Mouse (Mus musculus): ENCODE measurements at regions not wholly inside any gene's neighbourhood (a gene's known extent, or its start where the extent isn't known, plus 50 kb on each side); places are given as distances from the start of the nearest gene placed in this dataset.

GRCm38 (mm10) chr12:110332616-110333154 is 53.8 kb downstream of the Dio3 start:
- DNase-seq, result no peak

DNA sequence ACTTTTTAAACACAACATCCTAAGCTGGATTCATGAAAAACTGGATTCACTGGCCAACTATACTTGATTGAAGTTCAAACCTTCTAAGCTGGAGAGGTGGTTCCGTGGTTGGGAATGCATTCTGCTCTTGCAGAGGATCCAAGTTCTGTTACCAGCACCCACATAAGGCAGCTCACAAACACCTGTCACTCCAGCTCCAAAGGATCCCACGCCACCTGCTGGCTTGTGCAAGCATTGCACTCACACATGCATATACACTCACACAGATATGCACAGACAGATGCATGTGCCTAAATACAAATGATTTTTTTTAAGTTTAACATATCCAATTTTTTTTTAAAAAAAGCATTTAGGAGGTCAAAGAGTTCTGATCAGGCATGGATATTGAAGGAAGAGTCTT is 55.7 kb downstream of the Dio3 start:
- no peak for DNase-seq

DNA sequence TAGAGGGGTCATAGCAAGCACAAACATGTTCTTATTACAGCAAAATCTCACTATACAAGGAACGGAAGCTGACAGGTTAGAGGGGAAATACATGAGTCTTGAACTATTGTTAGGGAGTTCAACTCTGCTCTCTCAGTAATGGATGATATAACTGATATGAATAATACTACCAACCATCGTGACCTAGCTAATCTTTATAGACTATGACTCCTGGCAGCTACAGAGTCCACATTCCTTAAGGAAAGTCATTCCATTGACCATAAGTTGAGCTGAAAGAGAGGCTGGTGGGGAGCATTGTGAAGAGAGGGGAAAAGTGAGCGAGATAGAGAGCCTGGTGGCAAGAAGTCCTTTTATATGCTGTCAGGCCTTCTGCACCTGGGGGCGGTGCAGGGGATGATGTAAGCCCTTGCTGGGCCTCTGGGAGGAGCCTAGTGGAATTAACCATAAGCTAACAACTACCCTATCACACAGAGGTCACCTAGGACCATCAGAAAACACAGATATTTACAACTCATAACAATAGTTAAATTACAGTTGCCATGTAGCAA is 65.5 kb downstream of the Dio3 start:
- no peak for DNase-seq

DNA sequence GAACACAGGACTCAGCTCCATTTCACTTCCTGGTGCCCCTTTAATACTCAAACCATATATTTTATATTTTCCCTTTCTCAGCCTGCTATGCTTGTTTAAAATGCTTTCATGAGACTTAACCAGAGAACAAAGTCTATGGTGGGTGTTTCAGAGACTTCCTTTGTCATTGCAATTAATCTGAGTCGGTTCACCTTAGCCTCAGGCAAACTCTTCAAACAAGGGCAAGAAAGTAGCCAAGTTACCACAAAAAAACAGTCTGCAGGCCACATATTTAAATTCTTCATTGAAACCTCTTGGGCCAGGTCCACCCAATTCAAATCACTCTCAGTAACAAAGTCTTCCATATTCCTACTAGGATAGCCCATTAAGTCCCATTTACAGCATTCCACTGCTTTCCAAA is 70.8 kb downstream of the Dio3 start:
- DNase-seq, result no peak

DNA sequence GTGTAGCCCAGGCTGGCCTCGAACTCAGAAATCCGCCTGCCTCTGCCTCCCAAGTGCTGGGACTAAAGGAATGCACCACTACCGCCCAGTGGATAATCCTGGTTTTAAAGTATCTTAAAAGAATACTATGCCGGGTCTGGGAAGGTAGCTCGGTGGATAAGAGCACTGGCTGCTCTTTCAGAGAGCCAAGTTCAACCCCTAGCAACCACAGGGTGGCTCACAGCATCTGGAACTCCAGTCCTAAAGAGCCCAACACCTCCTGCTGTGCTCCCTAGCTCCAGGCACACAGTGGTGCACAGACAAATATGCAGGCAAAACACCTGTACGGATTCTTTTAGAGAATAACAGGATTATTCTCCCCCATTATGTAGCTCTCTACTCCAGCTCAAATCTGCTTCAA is 77.0 kb downstream of the Dio3 start:
- no peak for DNase-seq

GRCm38 (mm10) chr12:110367102-110367501 is 79.8 kb upstream of the Ppp2r5c start:
- DNase-seq, result no peak

DNA sequence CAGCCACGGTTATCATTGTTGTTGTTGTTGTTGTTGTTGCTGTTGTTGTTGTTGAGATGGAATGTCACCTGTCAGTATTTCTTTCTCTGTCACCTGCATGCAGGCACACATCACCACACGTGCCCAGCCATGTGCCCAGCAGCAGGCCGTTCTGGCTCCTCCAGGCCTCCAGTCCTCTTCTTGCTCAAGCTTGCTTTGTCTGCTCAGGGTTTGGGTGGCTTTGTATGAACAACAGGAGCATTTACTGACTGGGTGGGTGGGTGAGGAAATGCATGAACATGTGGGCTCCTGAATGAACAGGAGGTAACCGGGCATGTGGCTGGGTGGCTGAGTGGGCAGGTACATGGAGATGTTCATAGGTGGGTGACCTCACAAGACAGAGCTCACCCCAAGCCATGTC is 79.1 kb upstream of the Ppp2r5c start:
- DNase-seq, result no peak

DNA sequence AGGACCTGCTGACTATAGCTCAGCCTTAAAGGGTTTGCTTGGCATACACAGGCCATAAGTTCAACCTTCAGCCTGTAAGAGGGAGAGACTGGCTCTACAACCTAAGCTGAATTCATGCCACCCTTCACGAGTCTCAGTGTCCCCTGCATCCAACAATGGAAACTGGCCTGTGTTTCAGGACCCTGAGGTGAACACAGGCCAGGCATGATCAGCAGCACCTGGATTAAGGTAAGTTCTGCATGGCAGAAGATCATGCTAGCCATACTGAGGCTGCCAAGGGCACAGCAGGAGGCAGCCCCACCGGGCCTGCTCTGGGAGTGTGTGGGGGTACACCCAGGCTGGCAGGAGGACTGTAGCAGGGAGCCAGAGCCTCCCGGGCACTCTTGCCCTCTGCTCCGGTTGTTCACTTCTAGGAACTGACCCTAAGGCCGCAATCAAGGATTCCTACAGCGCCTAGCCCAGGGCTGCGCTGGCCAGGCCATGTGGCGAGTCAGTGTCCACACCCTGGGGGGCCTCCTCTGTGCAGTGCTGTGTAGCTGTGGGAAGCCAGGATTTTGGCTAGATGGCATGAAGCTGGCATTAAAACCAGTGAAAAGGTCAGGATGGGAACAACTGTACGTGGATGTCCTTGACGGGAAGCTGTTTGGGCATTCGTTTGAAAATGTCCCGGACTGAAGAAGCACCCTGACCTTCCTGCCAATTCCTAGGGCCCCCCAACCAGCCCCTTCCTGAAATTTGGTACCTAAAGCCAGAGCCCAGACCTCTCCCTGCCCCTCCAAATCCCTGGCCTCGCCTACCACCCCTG is 74.8 kb upstream of the Ppp2r5c start:
- DNase-seq, result no peak

- peak in 1 of 2 experiments; percentile 8 for DNase-seq
Measured at GRCm38 (mm10) chr12:110372986-110373385, 73.9 kb upstream of the Ppp2r5c start.

DNA sequence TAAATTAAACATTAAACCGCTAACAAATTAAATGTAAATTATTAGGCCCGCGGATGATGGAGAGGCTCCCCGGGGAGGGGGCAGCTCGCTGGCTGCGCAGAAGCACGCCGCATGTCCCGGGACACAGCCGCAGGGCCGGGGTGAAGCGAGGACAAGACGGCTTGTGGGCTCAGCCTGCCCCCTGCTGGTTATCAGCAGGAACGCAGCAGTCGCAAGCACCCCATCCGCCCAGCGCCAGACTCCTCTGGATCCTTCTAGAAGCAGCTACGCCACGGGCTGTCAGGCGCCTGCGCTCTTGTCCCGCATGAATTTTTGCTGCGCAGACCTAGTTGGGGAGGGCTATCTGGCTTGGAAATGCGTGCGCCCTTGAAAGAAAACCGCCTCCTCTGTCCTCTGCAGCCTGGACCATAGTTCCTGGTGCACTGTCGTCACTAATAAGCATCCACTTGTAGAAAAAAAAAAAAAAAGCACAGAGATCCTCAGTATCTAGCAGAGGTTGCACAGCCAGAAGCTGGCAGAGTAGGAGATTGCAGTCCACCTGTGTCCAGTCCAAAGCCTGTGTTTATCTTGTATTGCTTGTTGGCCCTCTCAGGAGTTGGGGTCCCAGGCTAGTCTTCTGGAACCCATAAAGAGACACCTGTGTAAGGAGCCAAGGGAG is 73.4 kb upstream of the Ppp2r5c start:
- DNase-seq, result peak; percentile 87 to 94

GRCm38 (mm10) chr12:110375139-110375538 is 71.8 kb upstream of the Ppp2r5c start:
- peak in 1 of 2 experiments; percentile 25 for DNase-seq

GRCm38 (mm10) chr12:110376062-110376837 is 70.7 kb upstream of the Ppp2r5c start:
- peak in 1 of 2 experiments; percentile 24 for DNase-seq

GRCm38 (mm10) chr12:110376838-110377150 is 70.1 kb upstream of the Ppp2r5c start:
- DNase-seq, result no peak

GRCm38 (mm10) chr12:110377306-110377705 is 69.6 kb upstream of the Ppp2r5c start:
- no peak for DNase-seq

DNA sequence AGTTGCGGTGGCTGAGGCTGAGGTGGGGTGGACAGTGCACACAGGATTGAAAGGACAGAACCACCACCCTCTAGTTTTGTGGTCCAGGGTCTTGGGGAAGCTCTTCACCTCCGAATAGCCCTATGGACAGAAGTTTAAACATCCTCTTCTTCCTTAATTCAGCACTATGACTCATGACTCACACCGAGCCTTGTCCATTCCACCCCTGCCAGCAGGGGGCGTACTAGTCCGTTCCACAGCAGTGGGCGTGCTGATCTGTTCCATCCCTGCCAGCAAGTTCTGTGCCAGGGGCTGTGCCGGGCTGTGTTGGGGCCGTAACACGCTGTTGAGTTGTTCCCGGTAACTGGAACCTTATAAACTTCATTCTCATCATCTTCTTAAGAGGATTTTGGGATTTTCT is 69.2 kb upstream of the Ppp2r5c start:
- peak in 1 of 2 experiments; percentile 30 for DNase-seq

GRCm38 (mm10) chr12:110378302-110378701 is 68.6 kb upstream of the Ppp2r5c start:
- DNase-seq, result no peak

DNA sequence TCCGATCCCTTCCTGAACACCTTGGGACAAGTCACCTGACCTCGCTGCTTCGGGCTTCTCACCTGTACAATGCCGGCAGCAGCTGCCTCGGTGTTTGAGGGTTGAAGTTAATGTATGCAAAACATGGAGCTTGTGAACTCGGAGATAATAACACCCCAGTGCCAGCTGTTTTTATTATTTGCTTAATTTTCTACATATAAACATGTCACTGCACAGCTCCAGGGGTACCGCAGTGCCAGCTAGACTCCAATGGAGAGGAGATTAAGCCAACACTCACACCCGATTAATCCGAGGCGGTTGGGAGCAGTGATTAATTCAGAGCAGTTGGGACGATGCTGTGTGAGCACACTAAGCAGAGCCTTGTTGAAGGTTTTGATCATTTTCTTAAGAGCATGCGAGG is 67.2 kb upstream of the Ppp2r5c start:
- DNase-seq, result no peak

GRCm38 (mm10) chr12:110380831-110381750 is 65.8 kb upstream of the Ppp2r5c start:
- peak in 1 of 2 experiments; percentile 17 for DNase-seq

DNA sequence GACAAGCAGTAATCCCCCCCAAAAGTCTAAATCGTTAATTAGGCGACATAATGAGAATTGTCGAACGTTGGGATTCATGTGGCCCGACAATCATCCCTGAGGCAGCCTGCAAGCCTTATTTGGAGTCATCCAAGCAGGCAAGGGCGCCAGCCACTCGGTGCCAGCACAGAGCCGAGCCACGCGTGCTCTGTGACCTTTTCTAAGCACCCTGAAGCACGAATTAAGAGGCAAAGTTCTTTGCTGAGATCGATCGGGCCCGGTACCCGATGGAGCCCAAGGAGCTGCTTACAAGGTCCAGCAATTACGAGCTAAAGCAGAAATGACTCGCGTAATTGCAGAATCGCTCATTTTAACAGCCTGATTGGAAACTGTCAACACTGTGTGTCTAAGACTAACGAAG is 61.9 kb upstream of the Ppp2r5c start:
- no peak for DNase-seq

DNA sequence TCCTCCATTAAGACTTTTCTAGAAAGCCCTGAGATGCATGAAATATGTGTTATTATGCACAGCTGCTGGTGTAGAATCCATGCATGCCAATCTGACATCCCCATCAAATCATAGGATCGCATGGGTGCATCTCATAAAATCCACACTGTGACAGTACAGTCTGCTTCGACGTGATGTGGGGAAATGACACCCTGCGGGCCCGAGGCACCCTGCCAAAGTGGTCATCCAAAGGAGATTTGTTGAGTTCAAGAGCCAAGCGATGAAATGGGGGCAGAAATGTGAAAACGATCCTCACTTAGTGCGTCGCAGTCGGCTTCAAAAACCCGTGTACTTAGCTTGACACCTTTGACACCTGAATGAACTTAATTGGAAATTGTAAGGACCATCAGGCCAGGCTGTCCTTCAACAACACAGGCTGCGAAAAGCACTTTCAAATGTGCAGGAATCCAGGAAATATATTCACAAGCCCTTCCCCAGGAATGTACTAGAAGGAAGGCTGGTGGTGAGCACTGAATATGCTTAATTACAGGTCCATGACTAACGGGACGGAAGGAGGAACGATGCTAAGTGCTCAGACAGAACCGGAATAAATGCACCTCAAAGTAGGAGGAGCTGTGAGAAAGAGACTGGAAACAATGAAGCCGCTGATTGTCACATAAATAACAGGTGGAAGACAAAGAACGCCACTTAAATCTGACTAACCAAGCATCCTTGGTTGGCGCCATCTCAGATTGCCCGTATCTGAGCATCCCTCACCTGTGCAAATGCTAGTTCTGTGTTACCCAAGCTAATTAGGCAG is 60.9 kb upstream of the Ppp2r5c start:
- no peak for DNase-seq

DNA sequence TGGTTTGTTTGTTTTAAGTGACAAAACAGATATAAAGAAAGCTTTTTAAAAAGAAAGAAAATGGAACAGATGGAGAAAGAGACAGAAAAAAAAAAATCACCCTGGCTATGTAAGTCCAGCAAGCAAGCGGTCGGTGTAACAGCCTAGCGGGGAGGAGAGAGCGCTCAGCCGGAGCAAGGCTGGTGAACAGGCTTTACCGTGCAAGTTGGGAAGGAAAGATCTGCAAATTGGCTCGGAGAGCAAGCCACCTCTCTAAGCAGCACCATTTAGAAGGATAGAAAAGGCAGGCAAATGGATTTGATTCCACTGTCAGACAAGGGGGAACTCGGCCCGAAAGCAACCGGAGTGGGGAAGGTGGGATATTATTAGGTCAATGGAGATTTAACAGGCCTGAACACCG is 59.9 kb upstream of the Ppp2r5c start:
- DNase-seq, result no peak

Data from heart, adult 18-20 months (tissue).